Mouse (Mus musculus) forebrain, embryonic 13.5 days (tissue): ENCODE results near the gene 4921501E09Rik. TPM values are rescaled to one million over a fixed set of nuclear protein-coding genes. Genes with fewer than 3 reads are reported as not detected.

Experiments
- polyA plus RNA-seq: library from polyadenylated mRNA; unstranded; fragments of >200 nt; fragmentation: Nextera tagmentation; extraction: Ambion mirVana; gene quantifications from 2 replicates; pipeline ENCODE4 v1.2.1, GENCODE M21; 2015

4921501E09Rik gene
- polyA plus RNA-seq, 1 experiment from 2014 or later = not detected

Other genes starting within 250 kb of the 4921501E09Rik start
- 19.0 and 19.2 TPM in 2 replicates for gene Zfp799, start 237.8 kb downstream of the 4921501E09Rik start, polyA plus RNA-seq
- gene Zfp870, start 176.4 kb downstream of the 4921501E09Rik start, polyA plus RNA-seq = 6.1 and 7.8 TPM in 2 replicates
- not detected in 2 replicates for gene Cyp4f14, start 150.7 kb downstream of the 4921501E09Rik start, polyA plus RNA-seq
- 5.6 and 6.0 TPM in 2 replicates for gene Cyp4f13, start 120.7 kb downstream of the 4921501E09Rik start, polyA plus RNA-seq
- gene Zfp472, start 102.2 kb downstream of the 4921501E09Rik start, polyA plus RNA-seq = 11.4 and 12.5 TPM in 2 replicates
- gene Zfp952, start 74.9 kb downstream of the 4921501E09Rik start, polyA plus RNA-seq = 19.1 and 20.4 TPM in 2 replicates
- gene Zfp763, start 34.7 kb downstream of the 4921501E09Rik start, polyA plus RNA-seq = 24.6 and 27.5 TPM in 2 replicates
- 18.1 and 18.2 TPM in 2 replicates for gene Zfp563, start 21.3 kb upstream of the 4921501E09Rik start, polyA plus RNA-seq
- 0.04 and 0.16 TPM in 2 replicates for gene Morc2b, start 71.6 kb upstream of the 4921501E09Rik start, polyA plus RNA-seq
- gene Olfr55, start 100.4 kb upstream of the 4921501E09Rik start, polyA plus RNA-seq = 0.05 TPM in 1 of 2 replicates, not detected in the other
- gene Olfr239, start 123.2 kb upstream of the 4921501E09Rik start, polyA plus RNA-seq = not detected in 2 replicates
- gene Olfr1564, start 153.6 kb upstream of the 4921501E09Rik start, polyA plus RNA-seq = 0.10 TPM in 1 of 2 replicates, not detected in the other
- gene Zfp955a, start 187.1 kb upstream of the 4921501E09Rik start, polyA plus RNA-seq = 20.1 and 23.0 TPM in 2 replicates
- 0.04 and 0.08 TPM in 2 replicates for gene Olfr63, start 196.6 kb upstream of the 4921501E09Rik start, polyA plus RNA-seq
- 15.3 and 16.7 TPM in 2 replicates for gene Zfp955b, start 221.5 kb upstream of the 4921501E09Rik start, polyA plus RNA-seq